Mouse (Mus musculus): ENCODE results near the gene Defb29.

The Defb29 gene

GRCm38 (mm10) chr2:152511592-152511991 is 28.3 kb downstream of the Defb29 start, which contains the start of gene Defb26:
Gene Defb26 (minus strand): TSS chr2:152511692.
- intact Hi-C loops (cut with DNase I) = no loop called here

DNA sequence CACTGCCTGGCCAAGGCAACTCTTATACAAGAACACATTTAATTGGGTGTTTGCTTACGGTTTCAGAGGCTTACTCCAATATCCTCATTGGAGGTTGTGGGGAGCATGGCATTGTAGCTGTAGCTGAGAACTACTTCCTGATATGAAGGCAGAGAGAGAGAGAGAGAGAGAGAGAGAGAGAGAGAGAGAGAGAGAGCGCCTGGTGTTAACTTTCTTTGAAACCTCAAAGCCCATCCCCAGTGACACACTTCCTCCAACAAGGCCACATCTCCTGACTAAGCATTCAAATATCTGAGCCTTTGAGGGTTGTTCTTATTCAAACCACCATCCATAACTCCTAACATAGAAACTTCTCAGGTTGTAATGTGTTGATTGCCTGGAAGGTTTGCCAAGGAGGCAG is 35.9 kb downstream of the Defb29 start:
- intact Hi-C loops (cut with DNase I) = no loop called here

- intact Hi-C loops (cut with DNase I) = no loop called here
These were observed 39.1 kb downstream of the Defb29 start for GRCm38 (mm10) chr2:152500863-152501229.

- intact Hi-C loops (cut with DNase I) = no loop called here
These were observed 39.6 kb downstream of the Defb29 start for GRCm38 (mm10) chr2:152500204-152500862.

DNA sequence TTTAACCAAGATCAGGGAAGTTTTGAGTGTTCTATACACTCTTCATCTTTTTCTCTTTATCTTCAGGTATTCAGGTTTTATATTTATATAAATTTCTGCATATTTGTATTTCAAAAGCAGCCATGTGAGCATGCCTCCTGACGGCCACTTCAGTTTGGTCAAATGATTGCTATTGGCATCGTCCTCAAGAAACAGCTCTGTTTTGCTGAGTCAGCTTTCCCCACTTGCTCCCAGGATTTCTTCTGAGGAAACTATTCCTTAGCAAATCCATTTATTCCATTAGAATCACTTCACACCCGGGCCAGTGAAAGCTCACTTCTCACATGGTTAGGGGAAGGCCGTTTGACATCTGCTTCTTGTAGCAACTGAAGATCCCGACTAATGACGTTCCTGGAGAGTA is 41.9 kb downstream of the Defb29 start:
- intact Hi-C loops (cut with DNase I) = no loop called here

- intact Hi-C loops (cut with DNase I) = no loop called here
These were observed 46.7 kb downstream of the Defb29 start for GRCm38 (mm10) chr2:152493151-152493550.

DNA sequence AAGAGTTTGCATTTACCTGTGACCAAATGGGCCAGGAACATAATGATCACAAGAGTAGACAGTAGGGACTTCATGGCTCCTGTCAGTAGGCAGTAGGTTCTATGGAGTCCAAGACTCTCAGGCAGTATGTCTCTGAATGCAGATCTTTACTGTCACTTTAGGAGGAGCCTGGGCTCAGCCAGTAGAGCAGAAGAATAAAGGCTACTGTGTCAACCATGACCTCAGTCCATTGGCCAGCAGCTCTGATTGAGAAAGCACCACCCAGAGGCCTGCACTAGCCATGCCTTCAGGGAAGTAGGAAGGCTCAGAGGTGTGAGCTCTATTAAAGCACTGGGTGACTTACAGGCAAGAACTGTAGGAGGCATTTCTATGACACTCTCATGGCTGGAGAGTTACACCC is 49.9 kb downstream of the Defb29 start, which contains the start of gene Defb22:
TSS of gene Defb22 (minus strand) at position 101 of the 400 bp plus-strand sequence.
- intact Hi-C loops (cut with DNase I) = no loop called here

Measured in adrenal gland (tissue).